Mouse (Mus musculus): ENCODE measurements around the gene Ankrd52.

DNA sequence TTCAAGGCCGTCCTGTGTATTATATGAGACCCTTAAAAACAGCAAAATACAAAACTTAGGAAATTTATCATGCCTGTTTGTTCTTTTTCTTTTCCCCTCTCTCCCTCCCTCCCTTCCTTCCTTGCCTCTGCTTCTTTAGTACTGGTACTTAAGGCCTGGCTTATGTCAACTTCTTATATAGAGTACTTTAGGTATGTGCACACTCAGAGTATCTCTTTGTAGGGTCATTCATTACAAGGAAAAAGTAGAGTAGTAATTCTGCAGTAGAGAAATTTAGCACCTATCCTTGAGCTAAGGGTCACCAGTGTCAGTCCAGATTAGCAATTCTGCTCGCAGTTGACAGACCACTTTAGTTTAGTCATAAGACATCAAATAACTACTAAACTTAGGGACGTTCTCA lies 48.3 kb downstream of the Ankrd52 start:
- TF ChIP-seq CTCF (IDR thresholded peaks at IDR 0.05; ENCODE audit: low read depth) (no peak), EP300 (optimal IDR thresholded peaks at IDR 0.05) (no peak)
